Mouse (Mus musculus): ENCODE measurements around the gene Resf1. TPM values are rescaled to one million over a fixed set of nuclear protein-coding genes. Genes with fewer than 3 reads are reported as not detected.
A peak's percentile ranks its signal among the peaks of the same experiment; 100 is the strongest.
"Not testable (repeated sequence)": the region's sequence is repeated elsewhere in the genome, so short reads cannot be mapped to it uniquely, and the experiment has no call there.

Resf1 gene
- total RNA-seq, 2 experiments from 2014 or later: 27.8 to 30.6 TPM

DNA sequence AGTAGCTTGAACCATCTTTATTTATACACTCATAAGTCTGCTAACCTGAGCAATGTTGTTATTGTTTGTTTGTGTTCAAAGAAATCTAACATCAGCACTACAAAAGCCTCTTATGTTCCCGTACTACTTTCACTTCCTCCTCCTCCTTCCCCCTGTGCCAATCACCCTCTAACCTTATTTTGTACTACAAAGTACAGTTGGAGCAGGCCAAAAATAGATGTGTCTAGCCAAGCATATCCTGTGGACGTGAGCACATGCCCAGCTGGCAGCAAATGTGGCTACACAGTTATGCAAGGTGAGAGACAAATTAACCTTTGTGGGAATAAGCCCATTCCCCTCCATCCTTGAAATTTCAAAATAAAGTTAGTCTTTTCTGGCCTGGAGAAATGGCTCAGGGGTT is 34.6 kb downstream of the Resf1 start:
- no peak for DNase-seq (ENCODE audit: low spot score in 2 of 2)

GRCm38 (mm10) chr6:149344372-149344771 is 35.2 kb downstream of the Resf1 start:
- DNase-seq (ENCODE audit: low spot score in 2 of 2): no peak

DNA sequence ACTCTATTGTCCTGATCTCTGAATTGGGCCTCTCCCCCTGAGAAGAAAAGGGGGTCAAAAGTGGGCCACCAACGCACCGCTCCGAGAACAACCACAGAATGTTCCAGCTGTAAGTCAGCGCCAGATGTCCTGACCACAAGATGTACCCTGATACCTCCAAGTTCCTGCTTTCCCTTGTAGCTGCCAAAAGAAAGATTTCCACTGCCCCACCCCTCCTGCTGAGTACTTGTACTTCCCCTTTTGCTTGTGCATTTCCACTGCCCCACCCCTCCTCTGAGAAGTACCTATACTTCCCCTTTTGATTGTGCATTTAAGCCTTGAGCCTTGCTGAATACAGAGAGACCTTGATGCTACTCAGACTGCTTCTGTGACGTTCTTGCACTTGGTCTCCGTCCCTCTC is 39.0 kb downstream of the Resf1 start:
- DNase-seq (ENCODE audit: low spot score in 2 of 2): not testable (repeated sequence)

DNA sequence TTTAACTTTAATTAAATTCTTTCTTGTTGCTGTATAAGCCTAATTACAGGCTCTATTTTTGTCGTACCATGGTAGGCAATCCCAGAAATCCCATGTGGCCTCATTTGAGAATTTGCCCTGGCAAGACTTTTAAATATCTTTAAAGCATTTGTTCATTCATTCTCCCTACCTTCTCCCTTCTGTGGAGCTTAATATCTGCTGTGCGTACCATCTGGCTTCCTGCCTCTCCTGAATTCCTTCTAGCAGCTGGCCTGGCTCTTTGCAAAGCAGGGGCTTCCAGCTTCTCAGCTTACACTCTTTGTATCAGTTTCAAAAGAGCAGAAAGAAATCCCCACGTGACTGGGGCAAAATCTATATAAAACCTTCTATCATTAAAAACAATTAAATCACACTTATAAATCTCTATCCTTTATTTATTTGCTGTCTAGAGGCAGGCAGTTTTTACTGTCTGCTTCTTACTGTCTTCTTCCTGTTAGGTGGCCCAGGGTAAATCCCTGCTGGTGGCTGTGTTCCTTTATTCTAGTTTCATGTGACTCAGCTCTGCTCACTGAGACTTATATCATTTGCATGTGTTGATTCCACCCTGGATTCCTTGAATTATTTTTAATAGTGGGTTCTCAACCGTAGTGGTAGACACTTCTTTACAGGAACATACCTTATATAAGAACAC is 45.7 kb downstream of the Resf1 start:
- DNase-seq (ENCODE audit: low spot score in 2 of 2): no peak

DNA sequence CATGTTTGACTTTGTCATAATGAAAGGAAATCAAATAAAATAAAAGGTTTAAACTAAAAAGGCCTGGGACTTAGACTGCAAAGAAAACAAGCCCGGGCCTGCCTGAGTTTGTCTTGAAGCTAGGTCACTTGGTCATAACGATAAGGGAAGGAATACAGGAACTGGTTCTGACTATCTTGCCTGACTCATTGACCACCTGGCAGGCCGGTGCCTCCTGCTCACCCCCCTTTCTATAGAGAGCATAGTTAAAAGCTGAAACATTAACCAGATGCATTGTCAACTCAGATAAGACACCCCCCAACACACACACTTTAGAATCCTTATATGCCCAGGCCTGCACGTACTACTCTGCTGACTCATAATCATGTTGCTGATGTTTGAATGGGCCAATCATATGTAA is 46.6 kb downstream of the Resf1 start:
- not testable (repeated sequence) for DNase-seq (ENCODE audit: low spot score in 2 of 2)

DNA sequence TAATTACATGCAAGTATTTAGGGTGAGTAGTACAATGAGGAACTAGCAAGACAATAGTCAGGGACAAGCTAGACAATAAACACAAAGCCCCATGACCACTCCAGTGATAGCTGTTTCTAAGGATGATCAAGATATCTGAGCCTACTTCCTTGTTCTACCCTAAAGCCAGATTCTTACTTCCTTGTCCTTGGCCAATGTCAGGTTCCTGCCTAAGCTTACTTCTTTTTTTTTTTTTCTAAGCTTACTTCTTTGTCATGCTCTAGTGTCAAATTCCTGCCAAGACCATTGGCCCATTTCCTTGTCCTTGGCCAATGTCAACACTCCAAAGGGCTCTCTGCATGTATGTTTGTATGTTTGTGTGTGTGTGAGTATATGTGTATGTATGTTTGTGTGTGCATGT is 47.9 kb downstream of the Resf1 start:
- DNase-seq (ENCODE audit: low spot score in 2 of 2): no peak

DNA sequence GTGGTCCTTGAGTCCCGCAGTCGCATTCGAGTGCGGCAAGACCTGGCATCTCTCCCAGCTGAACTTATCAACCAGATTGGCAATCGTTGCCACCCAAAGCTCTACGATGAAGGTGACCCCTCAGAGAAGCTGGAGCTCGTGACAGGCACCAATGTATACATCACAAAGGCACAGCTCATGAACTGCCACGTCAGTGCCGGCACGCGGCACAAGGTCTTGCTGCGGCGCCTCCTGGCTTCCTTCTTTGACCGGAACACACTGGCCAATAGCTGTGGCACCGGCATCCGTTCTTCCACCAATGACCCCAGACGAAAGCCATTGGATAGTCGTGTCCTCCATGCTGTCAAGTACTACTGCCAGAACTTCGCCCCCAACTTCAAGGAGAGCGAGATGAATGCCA is 53.3 kb downstream of the Resf1 start:
- DNase-seq (ENCODE audit: low spot score in 2 of 2): not testable (repeated sequence)

- DNase-seq (ENCODE audit: low spot score in 2 of 2): not testable (repeated sequence)
Measured at GRCm38 (mm10) chr6:149365975-149366374, 56.8 kb downstream of the Resf1 start.

DNA sequence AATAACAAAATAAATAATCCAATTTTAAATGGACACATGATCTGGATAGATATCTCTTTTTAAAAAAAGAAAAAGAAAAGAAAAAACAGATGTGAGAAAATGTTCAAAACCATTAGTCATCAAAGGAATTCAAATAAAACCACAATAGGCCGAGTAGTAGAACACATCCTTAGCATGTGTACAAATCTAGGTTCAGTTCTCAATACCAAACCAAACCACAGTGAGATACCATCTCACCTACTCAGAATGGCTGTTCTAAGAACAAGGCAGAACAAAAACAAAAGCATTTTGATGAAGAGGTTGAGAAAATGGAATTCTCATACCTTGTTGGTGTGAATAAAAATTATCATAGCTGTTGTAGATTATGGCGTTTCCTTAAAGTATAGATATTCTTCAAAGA is 57.2 kb downstream of the Resf1 start:
- DNase-seq (ENCODE audit: low spot score in 2 of 2): no peak

DNA sequence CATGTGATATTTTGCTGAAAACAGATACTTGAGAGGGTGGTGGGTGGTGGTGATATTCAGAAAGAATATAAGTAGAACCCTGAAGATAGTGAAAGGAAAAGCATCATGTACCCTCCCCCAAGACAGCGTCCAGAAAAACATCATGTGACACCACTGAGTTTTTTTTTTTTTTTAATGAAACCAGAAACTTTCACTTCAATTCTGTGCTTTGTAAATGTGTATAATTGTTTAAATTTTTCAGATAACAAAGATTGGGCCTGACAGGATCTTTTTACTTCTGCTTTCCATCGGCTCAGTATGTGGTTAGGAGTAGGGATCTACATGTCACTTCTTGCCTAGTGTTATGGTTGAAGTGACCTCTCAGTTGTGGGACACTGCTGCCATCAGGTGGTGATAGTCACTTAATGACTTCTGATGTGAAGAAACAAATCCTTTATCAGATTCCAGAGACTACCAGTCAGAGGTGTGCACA is 65.8 kb downstream of the Resf1 start:
- DNase-seq (ENCODE audit: low spot score in 2 of 2): peak; percentile 58 to 59

DNA sequence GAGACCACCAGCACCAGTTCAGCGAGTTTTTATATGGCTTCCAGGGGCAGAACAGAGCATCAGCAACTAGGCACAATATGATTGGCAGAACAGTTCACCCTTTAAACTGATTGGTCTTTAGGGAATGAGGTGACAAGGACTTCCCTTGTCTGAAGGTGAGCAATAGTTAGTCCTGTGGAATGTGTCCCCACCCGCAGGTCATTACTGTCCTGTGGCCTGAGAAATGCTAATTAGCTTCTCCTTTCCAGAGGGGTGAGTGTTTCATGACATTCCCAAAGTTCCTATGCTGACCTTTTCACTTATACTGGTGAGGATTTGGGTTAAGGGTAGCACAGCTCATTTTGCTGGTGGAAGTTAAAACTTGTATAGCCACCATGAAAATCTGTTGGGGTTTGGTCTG is 74.3 kb downstream of the Resf1 start:
- DNase-seq (ENCODE audit: low spot score in 2 of 2): no peak

Other genes with a start within 250 kb of the Resf1 start
- 10 to 100 TPM; 14.5 to 18.5 TPM for gene Dennd5b, start 207.7 kb upstream of the Resf1 start, total RNA-seq (2021)
- gene Gm10203, start 179.2 kb upstream of the Resf1 start, total RNA-seq (2021): not detected
- 10 to 100 TPM; 12.5 to 13.5 TPM for gene Etfbkmt, start 169.6 kb upstream of the Resf1 start, total RNA-seq (2021)
- 10 to 100 TPM; 25.2 to 29.0 TPM for gene Amn1, start 120.7 kb upstream of the Resf1 start, total RNA-seq (2021)
- gene Bicd1, start 99.5 kb downstream of the Resf1 start, total RNA-seq (2021): 1 to 10 TPM; 5.1 to 6.0 TPM

Measured in adrenal gland, adult 18-20 months (tissue).